ENCODE assay signal across 9 mouse cellular contexts in genomic region chr5:113732182-113732581, GRCm38 (mm10). TPM values are rescaled to one million over a fixed set of nuclear protein-coding genes. Genes with fewer than 3 reads are reported as not detected.
DNase-seq lines count a peak whose midpoint lies in the region; ATAC-seq lines count a peak whose summit lies in the region.
"Had no signal": no experiment of that assay in that cellular context is flagged by ENCODE, and none has a peak within 500 bp of the region (broad histone marks: within the 10 kb centered on the region; RNA-seq: fewer than 3 reads in every experiment).

No protein-coding gene starts in this region.

- peak; percentile 56 to 58 for DNase-seq in frontal cortex, postnatal 36 days (ENCODE audit: low spot score in 2 of 2)
- no peak for DNase-seq in frontal cortex, postnatal 10 days (ENCODE audit: low spot score in 2 of 2)
- DNase-seq in midbrain, embryonic 10.5 days (ENCODE audit: low spot score) = peak; percentile 52
- DNase-seq in T-cell, adult 2 months (ENCODE audit: low spot score) = peak; percentile 45
- DNase-seq in heart, postnatal 4 days = peak; percentile 63
- DNase-seq in natural killer cell, adult 2 months (ENCODE audit: low spot score in 2 of 2) = peak; percentile 40 to 44

- H3K4me1 ChIP-seq in midbrain, embryonic 10.5 days = peaks cover 32% of the 10 kb centered on the region
- H3K4me1 ChIP-seq in midbrain, embryonic 15.5 days = peaks cover 30% of the 10 kb centered on the region

- ATAC-seq in midbrain, embryonic 15.5 days (replicated peaks) = no peak
- no peak for ATAC-seq in frontal cortex, adult (ENCODE audit: low TSS enrichment)

- H3K9me3 ChIP-seq in midbrain, embryonic 10.5 days (replicated peaks) = no peaks in the 10 kb centered on the region
- H3K9me3 ChIP-seq in midbrain, embryonic 15.5 days = no peaks in the 10 kb centered on the region
- H3K9me3 ChIP-seq: hindbrain, embryonic 15.5 days had no signal

- no peak overlapping the region for H3K9ac ChIP-seq in midbrain, embryonic 15.5 days
- H3K9ac ChIP-seq: hindbrain, embryonic 15.5 days had no signal

- no peak overlapping the region for H3K4me2 ChIP-seq in midbrain, embryonic 15.5 days
- H3K4me2 ChIP-seq: hindbrain, embryonic 15.5 days had no signal

- WGBS in midbrain, embryonic 10.5 days = 31% methylated on average over 6 of the region's 6 CpGs
- WGBS in midbrain, embryonic 15.5 days = 32% methylated on average over 6 of the region's 6 CpGs

- no peak overlapping the region for H3K4me3 ChIP-seq in midbrain, embryonic 10.5 days
- no peak overlapping the region for H3K4me3 ChIP-seq in midbrain, embryonic 15.5 days
- H3K4me3 ChIP-seq: hindbrain, embryonic 15.5 days had no signal

- H3K36me3 ChIP-seq in midbrain, embryonic 10.5 days = no peaks in the 10 kb centered on the region
- no peaks in the 10 kb centered on the region for H3K36me3 ChIP-seq in midbrain, embryonic 15.5 days (replicated peaks)
- H3K36me3 ChIP-seq: hindbrain, embryonic 15.5 days had no signal

- H3K27ac ChIP-seq in midbrain, embryonic 10.5 days (replicated peaks) = no peak overlapping the region
- no peak overlapping the region for H3K27ac ChIP-seq in midbrain, embryonic 15.5 days
- H3K27ac ChIP-seq: hindbrain, embryonic 15.5 days had no signal

- no peaks in the 10 kb centered on the region for H3K27me3 ChIP-seq in midbrain, embryonic 10.5 days (ENCODE audit: low read depth, poor library complexity, severe bottlenecking)
- no peaks in the 10 kb centered on the region for H3K27me3 ChIP-seq in midbrain, embryonic 15.5 days (replicated peaks)
- H3K27me3 ChIP-seq: hindbrain, embryonic 15.5 days had no signal

RNA-seq across cellular contexts. Expression of gene Ficd, which starts 3.4 kb away (rescaled TPM):
- 4.8 and 5.5 TPM in 2 replicates for polyA plus RNA-seq in midbrain, embryonic 10.5 days (2016; fragmentation: Nextera tagmentation; extraction: Ambion mirVana)
- polyA plus RNA-seq in midbrain, embryonic 15.5 days (2015; fragmentation: Nextera tagmentation; extraction: Ambion mirVana) = 10.4 and 10.7 TPM in 2 replicates
- 1 to 10 TPM; 3.9 to 4.4 TPM for total RNA-seq in heart, postnatal 4 days (2021)

RNA-seq across cellular contexts. Expression of gene 1700069L16Rik, which starts 7.6 kb away (rescaled TPM):
- not detected in 2 replicates for polyA plus RNA-seq in midbrain, embryonic 10.5 days (2016; fragmentation: Nextera tagmentation; extraction: Ambion mirVana)
- polyA plus RNA-seq in midbrain, embryonic 15.5 days (2015; fragmentation: Nextera tagmentation; extraction: Ambion mirVana) = not detected in 2 replicates
- not detected for total RNA-seq in heart, postnatal 4 days (2021)
- polyA plus RNA-seq: hindbrain, embryonic 15.5 days had no signal

RNA-seq across cellular contexts. Expression of gene Sart3, which starts 40.1 kb away (rescaled TPM):
- polyA plus RNA-seq in midbrain, embryonic 10.5 days (2016; fragmentation: Nextera tagmentation; extraction: Ambion mirVana) = 75.4 and 77.1 TPM in 2 replicates
- 53.3 and 57.5 TPM in 2 replicates for polyA plus RNA-seq in midbrain, embryonic 15.5 days (2015; fragmentation: Nextera tagmentation; extraction: Ambion mirVana)
- total RNA-seq in heart, postnatal 4 days (2021) = 10 to 100 TPM; 30.4 to 30.7 TPM

RNA-seq across cellular contexts. Expression of gene Iscu, which starts 40.4 kb away (rescaled TPM):
- 109 and 111 TPM in 2 replicates for polyA plus RNA-seq in midbrain, embryonic 10.5 days (2016; fragmentation: Nextera tagmentation; extraction: Ambion mirVana)
- 75.4 and 78.4 TPM in 2 replicates for polyA plus RNA-seq in midbrain, embryonic 15.5 days (2015; fragmentation: Nextera tagmentation; extraction: Ambion mirVana)
- total RNA-seq in heart, postnatal 4 days (2021) = 100 to 1,000 TPM; 102 to 104 TPM

Comparison
In these comparisons a context has a peak if more than half of its experiments do, and no peak if none do; other contexts are left out.
1. DNase-seq: peak in frontal cortex, postnatal 36 days (2 of 2), midbrain, embryonic 10.5 days (single experiment), T-cell, adult 2 months (single experiment), heart, postnatal 4 days (single experiment) and natural killer cell, adult 2 months (2 of 2); none in frontal cortex, postnatal 10 days (0 of 2).